Comparison of ENCODE assay signal across 16 mouse cellular contexts in the genomic region with DNA sequence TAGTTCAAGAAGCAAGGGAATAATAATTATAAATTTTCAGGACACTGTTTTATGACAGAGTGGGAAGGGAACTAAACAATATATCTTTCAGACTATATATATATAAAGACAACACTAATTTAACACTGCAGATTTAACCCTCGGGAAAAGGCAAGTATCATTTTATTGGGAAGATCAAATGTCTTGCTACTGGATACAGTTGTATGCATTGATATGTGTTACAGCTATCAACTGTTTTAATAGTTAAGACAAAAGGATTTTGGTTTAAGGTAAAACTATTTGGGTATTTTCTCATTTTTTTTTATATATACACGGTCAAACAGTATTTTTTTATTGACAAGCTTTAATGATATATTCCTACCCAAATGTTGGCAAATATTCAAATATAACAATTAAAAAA. TPM values are rescaled to one million over a fixed set of nuclear protein-coding genes. Genes with fewer than 3 reads are reported as not detected.
A peak's percentile ranks its signal among the peaks of the same experiment; 100 is the strongest.
DNase-seq lines count a peak whose midpoint lies in the region; ATAC-seq and TF ChIP-seq lines count a peak whose summit lies in the region.
"Had no signal": no experiment of that assay in that cellular context is flagged by ENCODE, and none has a peak within 500 bp of the region (broad histone marks: within the 10 kb centered on the region; RNA-seq: fewer than 3 reads in every experiment).

No protein-coding gene starts in this region.

- 81% methylated on average over 2 of the region's 2 CpGs for WGBS in forebrain, embryonic 10.5 days
- 77% methylated on average over 2 of the region's 2 CpGs for WGBS in forebrain, embryonic 11.5 days
- WGBS in intestine, postnatal 0 days = 15% methylated on average over 2 of the region's 2 CpGs
- 37% methylated on average over 2 of the region's 2 CpGs for WGBS in intestine, embryonic 15.5 days
- WGBS in stomach, embryonic 14.5 days = 22% methylated on average over 2 of the region's 2 CpGs
- WGBS in stomach, postnatal 0 days = 9% methylated on average over 2 of the region's 2 CpGs

- H3K36me3 ChIP-seq in forebrain, embryonic 10.5 days (replicated peaks) = peaks cover 56% of the 10 kb centered on the region
- no peaks in the 10 kb centered on the region; the same call in 1 of the 2 replicates for H3K36me3 ChIP-seq in forebrain, embryonic 11.5 days (ENCODE audit: control insufficient read depth, insufficient read depth, low read length)
- peaks cover 3% of the 10 kb centered on the region; the same call in 1 of the 2 replicates for H3K36me3 ChIP-seq in intestine, postnatal 0 days (ENCODE audit: control insufficient read depth, insufficient read depth)
- 0 out of 2 replicates have a peak, but pooled peaks cover 2% of the 10 kb centered on the region for H3K36me3 ChIP-seq in intestine, embryonic 15.5 days
- H3K36me3 ChIP-seq in stomach, embryonic 14.5 days (ENCODE audit: control insufficient read depth, insufficient read depth, low read length) = peaks cover 12% of the 10 kb centered on the region
- no peaks in the 10 kb centered on the region for H3K36me3 ChIP-seq in stomach, postnatal 0 days (ENCODE audit: control insufficient read depth, insufficient read depth, low read length)

- no peak for DNase-seq in forebrain, embryonic 10.5 days (ENCODE audit: extremely low spot score, low spot score)
- no peak for DNase-seq in forebrain, embryonic 11.5 days (ENCODE audit: low spot score)
- no peak for DNase-seq in stomach, postnatal 0 days (ENCODE audit: low spot score)
- DNase-seq in urinary bladder, postnatal 25 days (ENCODE audit: low spot score) = no peak
- DNase-seq: cerebellum, adult 9-11 months; kidney, adult 8-10 months; lung, postnatal 14 days; spleen, adult 18-20 months; thymus, adult 18-20 months had no signal

- H3K4me1 ChIP-seq in forebrain, embryonic 10.5 days = peaks cover 36% of the 10 kb centered on the region
- H3K4me1 ChIP-seq in forebrain, embryonic 11.5 days (replicated peaks; ENCODE audit: control insufficient read depth, insufficient read depth, low read length) = peaks cover 2% of the 10 kb centered on the region; the same call in 1 of the 2 replicates
- H3K4me1 ChIP-seq in intestine, postnatal 0 days (replicated peaks; ENCODE audit: control insufficient read depth, insufficient read depth, low read length) = 0 out of 2 replicates have a peak, but pooled peaks cover 3% of the 10 kb centered on the region
- peaks cover 4% of the 10 kb centered on the region; the same call in 1 of the 2 replicates for H3K4me1 ChIP-seq in intestine, embryonic 15.5 days (replicated peaks)
- peaks cover 8% of the 10 kb centered on the region; the same call in 1 of the 2 replicates for H3K4me1 ChIP-seq in stomach, embryonic 14.5 days (ENCODE audit: control insufficient read depth, insufficient read depth, low read length)
- H3K4me1 ChIP-seq in stomach, postnatal 0 days (replicated peaks; ENCODE audit: control insufficient read depth, insufficient read depth) = peaks cover 5% of the 10 kb centered on the region

- peak overlapping the region; percentile 99 for H3K4me3 ChIP-seq in forebrain, embryonic 10.5 days
- H3K4me3 ChIP-seq in forebrain, embryonic 11.5 days (ENCODE audit: low read depth, low read length) = no peak overlapping the region
- H3K4me3 ChIP-seq in intestine, postnatal 0 days (ENCODE audit: low read depth, low read length) = peak overlapping the region; percentile 17; the same call in 1 of the 2 replicates
- no peak overlapping the region for H3K4me3 ChIP-seq in intestine, embryonic 15.5 days (replicated peaks)
- peak overlapping the region; percentile 13; the same call in 1 of the 2 replicates for H3K4me3 ChIP-seq in stomach, embryonic 14.5 days (ENCODE audit: low read depth, low read length)
- no peak overlapping the region for H3K4me3 ChIP-seq in stomach, postnatal 0 days (ENCODE audit: low read depth, low read length)
- H3K4me3 ChIP-seq: embryonic facial prominence, embryonic 12.5 days; heart, embryonic 15.5 days had no signal

- no peaks in the 10 kb centered on the region for H3K9me3 ChIP-seq in forebrain, embryonic 10.5 days
- H3K9me3 ChIP-seq in forebrain, embryonic 11.5 days (ENCODE audit: control insufficient read depth, low read length) = no peaks in the 10 kb centered on the region
- H3K9me3 ChIP-seq in intestine, postnatal 0 days (ENCODE audit: control insufficient read depth) = no peaks in the 10 kb centered on the region
- no peaks in the 10 kb centered on the region for H3K9me3 ChIP-seq in intestine, embryonic 15.5 days
- no peaks in the 10 kb centered on the region for H3K9me3 ChIP-seq in stomach, embryonic 14.5 days (ENCODE audit: control insufficient read depth, low read depth, low read length)
- H3K9me3 ChIP-seq in stomach, postnatal 0 days (ENCODE audit: control insufficient read depth, low read length) = no peaks in the 10 kb centered on the region
- H3K9me3 ChIP-seq: embryonic facial prominence, embryonic 12.5 days; heart, embryonic 15.5 days; limb, embryonic 13.5 days had no signal

- no peaks in the 10 kb centered on the region for H3K27me3 ChIP-seq in forebrain, embryonic 10.5 days (ENCODE audit: poor library complexity, severe bottlenecking)
- no peaks in the 10 kb centered on the region for H3K27me3 ChIP-seq in forebrain, embryonic 11.5 days (ENCODE audit: control insufficient read depth, insufficient read depth, low read length)
- no peaks in the 10 kb centered on the region for H3K27me3 ChIP-seq in intestine, postnatal 0 days (replicated peaks; ENCODE audit: control insufficient read depth, insufficient read depth, low read length)
- H3K27me3 ChIP-seq in intestine, embryonic 15.5 days (replicated peaks) = no peaks in the 10 kb centered on the region
- no peaks in the 10 kb centered on the region for H3K27me3 ChIP-seq in stomach, embryonic 14.5 days (ENCODE audit: control insufficient read depth, insufficient read depth, low read length)
- H3K27me3 ChIP-seq in stomach, postnatal 0 days (ENCODE audit: control insufficient read depth, insufficient read depth, low read length) = no peaks in the 10 kb centered on the region
- H3K27me3 ChIP-seq: embryonic facial prominence, embryonic 12.5 days; heart, embryonic 15.5 days; limb, embryonic 13.5 days had no signal

- ATAC-seq in forebrain, embryonic 11.5 days (replicated peaks; ENCODE audit: low FRiP score) = no peak
- no peak for ATAC-seq in intestine, postnatal 0 days
- no peak for ATAC-seq in intestine, embryonic 15.5 days
- no peak for ATAC-seq in stomach, embryonic 14.5 days (ENCODE audit: insufficient number of reproducible peaks, insufficient read depth, low FRiP score, low read depth)
- no peak for ATAC-seq in stomach, postnatal 0 days (ENCODE audit: low FRiP score, low TSS enrichment)
- ATAC-seq in megakaryocyte progenitor cell, adult 5-6 weeks (replicated peaks; ENCODE audit: poor library complexity) = no peak

- no peak for TF ChIP-seq CTCF in intestine, postnatal 0 days (IDR thresholded peaks at IDR 0.05; ENCODE audit: low read depth)
- TF ChIP-seq CTCF in stomach, postnatal 0 days (IDR thresholded peaks at IDR 0.05; ENCODE audit: low read depth) = no peak

- no peak for TF ChIP-seq EP300 in stomach, postnatal 0 days (optimal IDR thresholded peaks at IDR 0.05)

- no peak overlapping the region for H3K9ac ChIP-seq in forebrain, embryonic 11.5 days (ENCODE audit: low read length)
- H3K9ac ChIP-seq in intestine, postnatal 0 days (ENCODE audit: low read depth, low read length) = no peak overlapping the region
- H3K9ac ChIP-seq in intestine, embryonic 15.5 days = no peak overlapping the region
- H3K9ac ChIP-seq in stomach, embryonic 14.5 days (replicated peaks; ENCODE audit: low read depth, low read length) = no peak overlapping the region
- no peak overlapping the region for H3K9ac ChIP-seq in stomach, postnatal 0 days (ENCODE audit: low read length)
- H3K9ac ChIP-seq: embryonic facial prominence, embryonic 12.5 days; heart, embryonic 15.5 days; limb, embryonic 13.5 days had no signal

- no peak overlapping the region for H3K4me2 ChIP-seq in forebrain, embryonic 11.5 days (ENCODE audit: low read depth, low read length, severe bottlenecking)
- H3K4me2 ChIP-seq in intestine, postnatal 0 days (replicated peaks; ENCODE audit: low read depth) = peak overlapping the region; percentile 47; the same call in 1 of the 2 replicates
- no peak overlapping the region for H3K4me2 ChIP-seq in intestine, embryonic 15.5 days (replicated peaks)
- H3K4me2 ChIP-seq in stomach, embryonic 14.5 days (replicated peaks; ENCODE audit: low read depth, low read length) = peak overlapping the region; percentile 26; the same call in 1 of the 2 replicates
- H3K4me2 ChIP-seq in stomach, postnatal 0 days (replicated peaks; ENCODE audit: low read depth) = no peak overlapping the region

- no peak overlapping the region for H3K27ac ChIP-seq in forebrain, embryonic 10.5 days
- H3K27ac ChIP-seq in forebrain, embryonic 11.5 days (ENCODE audit: low read depth, low read length) = no peak overlapping the region
- H3K27ac ChIP-seq in intestine, postnatal 0 days (ENCODE audit: low read depth, low read length) = no peak overlapping the region
- H3K27ac ChIP-seq in intestine, embryonic 15.5 days = no peak overlapping the region
- H3K27ac ChIP-seq in stomach, embryonic 14.5 days (ENCODE audit: low read length) = no peak overlapping the region
- H3K27ac ChIP-seq in stomach, postnatal 0 days (replicated peaks) = no peak overlapping the region
- H3K27ac ChIP-seq: embryonic facial prominence, embryonic 12.5 days; heart, embryonic 15.5 days; limb, embryonic 13.5 days had no signal

RNA-seq across cellular contexts. Expression of gene Chd2, which starts 13.2 kb away (rescaled TPM):
- polyA plus RNA-seq in forebrain, embryonic 10.5 days (2016; fragmentation: Nextera tagmentation; extraction: Ambion mirVana) = 45.1 and 45.7 TPM in 2 replicates
- polyA plus RNA-seq in forebrain, embryonic 11.5 days (2014; fragmentation: Nextera tagmentation; extraction: Ambion mirVana) = 61.0 and 66.1 TPM in 2 replicates
- 19.3 and 25.4 TPM in 2 replicates for polyA plus RNA-seq in intestine, postnatal 0 days (2015; fragmentation: Nextera tagmentation; extraction: Ambion mirVana)
- 39.3 and 46.0 TPM in 2 replicates for polyA plus RNA-seq in intestine, embryonic 15.5 days (2015; fragmentation: Nextera tagmentation; extraction: Ambion mirVana)
- 71.0 and 77.2 TPM in 2 replicates for polyA plus RNA-seq in stomach, embryonic 14.5 days (2014; fragmentation: Nextera tagmentation; extraction: Ambion mirVana)
- 15.9 and 18.0 TPM in 2 replicates for polyA plus RNA-seq in stomach, postnatal 0 days (2015; fragmentation: Nextera tagmentation; extraction: Ambion mirVana)
- 46.8 and 54.3 TPM in 2 replicates for total RNA-seq in megakaryocyte progenitor cell, adult 5-6 weeks (2015)
- 82.2 and 117 TPM in 2 replicates for total RNA-seq in megakaryocyte progenitor cell, adult 5-6 weeks (2017)

Comparison
In these comparisons a context has a peak if more than half of its experiments do, and no peak if none do; other contexts are left out.
1. H3K4me3 ChIP-seq: peak in forebrain, embryonic 10.5 days (single experiment), intestine, postnatal 0 days (single experiment) and stomach, embryonic 14.5 days (single experiment); none in forebrain, embryonic 11.5 days (single experiment), intestine, embryonic 15.5 days (single experiment) and stomach, postnatal 0 days (single experiment).
2. H3K4me2 ChIP-seq: peak in intestine, postnatal 0 days (single experiment) and stomach, embryonic 14.5 days (single experiment); none in forebrain, embryonic 11.5 days (single experiment), intestine, embryonic 15.5 days (single experiment) and stomach, postnatal 0 days (single experiment).